Mouse (Mus musculus) midbrain, embryonic 11.5 days (tissue): ENCODE results near the gene B3gnt2. TPM values are rescaled to one million over a fixed set of nuclear protein-coding genes. Genes with fewer than 3 reads are reported as not detected.

Experiments
- ATAC-seq: fragments of 200-750 bp; cut with Nextera tagmentation; 2 replicates; pipeline ENCODE4 v1.8.0; 2017; ENCODE audit warnings: moderate TSS enrichment, moderate library complexity; ENCODE audit not compliant: low FRiP score
- DNase-seq: peaks from one replicate; pipeline ENCODE4 v3.0.0; 2015; ENCODE audit warnings: low spot score; ENCODE audit errors: missing footprints
- H3K27ac ChIP-seq: fragments of 300-500 bp; sonication (generic); 2 replicates; pipeline ENCODE4 v1.5.1; 2014; ENCODE audit warnings: low read depth, low read length
- H3K27me3 ChIP-seq: fragments of 300-500 bp; sonication (generic); 2 replicates; pipeline ENCODE4 v1.6.1; 2014; ENCODE audit warnings: mild to moderate bottlenecking, low read length, moderate library complexity, mixed read lengths; ENCODE audit not compliant: control insufficient read depth, insufficient read depth
- H3K36me3 ChIP-seq: fragments of 300-500 bp; sonication (generic); 2 replicates; pipeline ENCODE4 v1.6.1; 2014; ENCODE audit warnings: mild to moderate bottlenecking, low read length, moderate library complexity, mixed read lengths; ENCODE audit not compliant: control insufficient read depth, insufficient read depth
- H3K4me1 ChIP-seq: fragments of 300-500 bp; sonication (generic); 2 replicates; pipeline ENCODE4 v1.6.1; 2014; ENCODE audit warnings: low read length; ENCODE audit not compliant: control insufficient read depth, insufficient read depth
- H3K4me2 ChIP-seq: fragments of 300-500 bp; sonication (generic); 2 replicates; pipeline ENCODE4 v1.6.1; 2014; ENCODE audit warnings: mild to moderate bottlenecking, moderate library complexity
- H3K4me3 ChIP-seq: fragments of 300-500 bp; sonication (generic); 2 replicates; pipeline ENCODE4 v1.5.1; 2014; ENCODE audit warnings: low read depth, low read length
- H3K9ac ChIP-seq: fragments of 300-500 bp; sonication (generic); 2 replicates; pipeline ENCODE4 v1.6.1; 2014; ENCODE audit warnings: low read length
- H3K9me3 ChIP-seq: fragments of 300-500 bp; sonication (generic); 2 replicates; pipeline ENCODE4 v1.6.1; 2016; ENCODE audit warnings: low read length; ENCODE audit not compliant: control insufficient read depth
- WGBS: fragments of 180-500 bp; shearing (Covaris S2); extraction: QIAGEN DNeasy Blood & Tissue Kit; methylation state at CpG from one replicate; pipeline ENCODE4 v1.1.7; 2014; 5-methylcytosine and 5-hydroxymethylcytosine counted together
- polyA plus RNA-seq: library from polyadenylated mRNA; unstranded; fragments of >200 nt; fragmentation: Nextera tagmentation; extraction: Ambion mirVana; gene quantifications from 2 replicates; pipeline ENCODE4 v1.2.1, GENCODE M21; 2014

B3gnt2 gene
- polyA plus RNA-seq, 1 experiment from 2014 or later = 1.8 TPM

DNA sequence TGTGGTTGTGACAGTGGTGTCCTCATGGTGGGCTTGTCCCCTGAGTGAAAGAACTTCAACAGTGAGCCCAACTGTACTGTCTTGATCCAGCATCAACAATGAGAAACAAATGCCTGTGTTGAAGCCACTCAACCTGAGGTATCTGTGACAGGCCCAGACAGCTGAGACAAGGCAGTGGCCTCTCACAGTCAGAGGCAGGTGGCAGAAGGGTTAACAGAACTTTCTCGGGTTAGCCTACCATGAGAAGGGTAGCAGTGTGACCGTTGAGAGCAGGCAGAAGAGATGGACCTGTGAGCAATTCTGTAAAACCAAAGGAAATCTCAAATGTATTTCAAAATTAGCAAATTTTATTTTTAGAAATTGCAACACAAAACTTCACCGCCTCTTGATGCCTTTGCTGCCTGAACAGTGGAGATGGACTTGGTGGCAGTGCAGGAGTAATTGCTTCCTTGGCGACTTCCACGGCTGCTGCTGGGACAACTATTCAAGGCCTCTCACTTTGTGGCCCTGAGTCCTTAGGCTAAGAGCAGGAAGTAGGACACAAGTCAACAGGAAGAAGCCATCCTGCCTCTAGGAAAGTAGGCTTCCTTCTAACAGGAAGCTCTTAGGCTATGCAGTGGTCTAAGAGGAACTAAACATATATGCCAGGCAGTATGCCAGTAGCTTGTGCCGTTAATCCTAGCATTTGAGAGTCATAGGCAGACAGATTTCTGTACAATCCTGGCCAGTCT is 80.8 kb downstream of the B3gnt2 start:
- H3K9me3 ChIP-seq = no peaks in the 10 kb centered on the region
- no peak overlapping the region for H3K9ac ChIP-seq
- no peaks in the 10 kb centered on the region for H3K36me3 ChIP-seq
- H3K4me3 ChIP-seq = no peak overlapping the region
- 86% methylated on average over 6 of the region's 6 CpGs for WGBS
- DNase-seq = no peak
- no peak overlapping the region for H3K4me2 ChIP-seq
- H3K27me3 ChIP-seq = no peaks in the 10 kb centered on the region
- ATAC-seq = no peak
- no peak overlapping the region for H3K27ac ChIP-seq
- no peaks in the 10 kb centered on the region for H3K4me1 ChIP-seq

DNA sequence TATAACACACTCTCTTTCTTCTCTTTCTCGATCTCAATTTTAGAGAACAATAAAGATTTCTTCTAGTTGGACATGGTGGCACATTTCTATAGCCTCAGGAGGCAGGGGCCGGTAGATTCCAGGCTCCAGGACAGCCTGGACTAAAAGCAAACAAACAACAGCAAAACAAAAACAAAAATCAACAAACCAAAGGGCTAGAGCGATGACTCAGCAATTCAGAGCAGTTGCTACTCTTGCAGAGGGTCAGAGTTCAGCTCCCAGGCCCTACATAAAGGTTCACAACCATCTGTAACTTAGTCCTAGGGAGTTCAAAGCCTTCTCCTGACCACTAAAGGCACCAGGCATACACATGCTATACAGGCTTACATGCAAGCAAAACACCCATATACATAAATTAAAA is 82.2 kb downstream of the B3gnt2 start:
- DNase-seq (no peak), ATAC-seq (no peak)
- no peak overlapping the region for H3K4me2 ChIP-seq
- no peak overlapping the region for H3K4me3 ChIP-seq
- no peaks in the 10 kb centered on the region for H3K4me1 ChIP-seq
- H3K9ac ChIP-seq = no peak overlapping the region
- no peaks in the 10 kb centered on the region for H3K27me3 ChIP-seq
- 68% methylated on average over 3 of the region's 3 CpGs for WGBS
- H3K36me3 ChIP-seq = no peaks in the 10 kb centered on the region
- no peaks in the 10 kb centered on the region for H3K9me3 ChIP-seq
- H3K27ac ChIP-seq = no peak overlapping the region

DNA sequence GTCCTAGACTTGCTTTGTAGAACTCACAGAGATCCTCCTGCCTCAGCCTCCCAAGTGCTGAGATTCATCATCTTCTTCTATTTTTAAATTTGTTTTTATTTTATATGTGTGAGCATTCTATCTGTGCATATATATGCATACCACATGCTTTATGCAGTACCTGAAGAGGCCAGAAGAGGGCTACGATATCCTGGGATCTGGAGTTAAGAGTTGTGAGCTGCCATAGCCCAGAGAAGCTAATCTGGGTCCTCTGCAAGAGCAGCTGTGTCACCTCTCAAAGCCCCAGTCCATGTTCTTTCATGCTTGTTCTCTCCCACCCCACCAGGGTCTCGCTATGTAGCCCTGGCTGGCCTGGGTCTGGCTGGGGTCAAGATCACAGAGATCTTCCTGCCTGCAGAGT is 83.2 kb downstream of the B3gnt2 start:
- H3K4me2 ChIP-seq = no peak overlapping the region
- no peaks in the 10 kb centered on the region for H3K4me1 ChIP-seq
- H3K9ac ChIP-seq = no peak overlapping the region
- no peaks in the 10 kb centered on the region for H3K9me3 ChIP-seq
- DNase-seq = no peak
- ATAC-seq = no peak
- H3K36me3 ChIP-seq = no peaks in the 10 kb centered on the region
- no peak overlapping the region for H3K27ac ChIP-seq
- H3K27me3 ChIP-seq = no peaks in the 10 kb centered on the region
- 84% methylated on average over 2 of the region's 2 CpGs for WGBS
- H3K4me3 ChIP-seq = no peak overlapping the region

DNA sequence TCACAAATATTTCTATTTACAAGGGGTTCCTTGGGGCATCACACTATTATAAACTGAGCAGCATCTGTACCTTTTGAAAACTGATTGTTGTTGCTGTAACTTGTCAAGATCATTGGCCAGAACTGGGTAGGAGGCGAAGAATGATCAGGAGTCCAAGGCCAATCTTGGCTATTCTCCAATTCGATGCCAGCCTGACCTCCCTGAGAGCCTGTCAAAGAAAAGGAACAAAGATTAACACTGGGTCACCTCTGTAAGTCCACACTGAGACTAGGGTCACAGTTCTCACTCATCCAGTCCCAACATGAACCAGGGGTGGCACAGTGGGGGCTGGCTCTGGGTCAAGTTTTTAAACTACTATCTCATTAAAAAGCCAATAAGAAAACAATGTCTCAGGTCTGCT is 85.9 kb downstream of the B3gnt2 start:
- Histone ChIP-seq H3K36me3 (no peaks in the 10 kb centered on the region), H3K4me3 (no peak overlapping the region), H3K27ac (no peak overlapping the region), H3K9me3 (no peaks in the 10 kb centered on the region), H3K9ac (no peak overlapping the region), H3K27me3 (no peaks in the 10 kb centered on the region), H3K4me2 (no peak overlapping the region), H3K4me1 (no peaks in the 10 kb centered on the region)
- DNase-seq = no peak
- 89% methylated on average over 2 of the region's 2 CpGs for WGBS
- ATAC-seq = no peak

DNA sequence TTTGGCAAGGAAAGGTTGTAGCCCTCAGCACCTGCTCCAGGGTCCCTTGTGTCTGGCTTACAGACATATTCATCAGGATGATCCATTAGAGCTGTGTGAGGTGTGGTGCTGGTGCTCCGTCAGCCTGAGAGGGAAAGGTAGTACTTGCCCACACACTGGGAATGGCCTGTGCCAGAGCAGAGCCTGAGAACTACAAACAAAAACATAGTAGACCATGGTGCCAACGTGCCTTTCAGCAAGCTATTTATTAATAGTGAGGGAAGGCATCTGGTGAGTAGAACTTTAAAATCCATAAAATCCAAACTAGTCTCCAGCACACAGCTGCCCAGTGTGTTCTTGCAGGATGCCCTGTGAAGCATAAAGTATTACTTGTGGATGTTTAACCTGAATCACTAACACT is 94.5 kb downstream of the B3gnt2 start:
- H3K4me3 ChIP-seq = no peak overlapping the region
- H3K27ac ChIP-seq = no peak overlapping the region
- DNase-seq (no peak), ATAC-seq (no peak)
- no peaks in the 10 kb centered on the region for H3K9me3 ChIP-seq
- H3K9ac ChIP-seq = no peak overlapping the region
- H3K36me3 ChIP-seq = no peaks in the 10 kb centered on the region
- WGBS = 72% methylated on average over 2 of the region's 2 CpGs
- no peaks in the 10 kb centered on the region for H3K4me1 ChIP-seq
- no peak overlapping the region for H3K4me2 ChIP-seq
- no peaks in the 10 kb centered on the region for H3K27me3 ChIP-seq

DNA sequence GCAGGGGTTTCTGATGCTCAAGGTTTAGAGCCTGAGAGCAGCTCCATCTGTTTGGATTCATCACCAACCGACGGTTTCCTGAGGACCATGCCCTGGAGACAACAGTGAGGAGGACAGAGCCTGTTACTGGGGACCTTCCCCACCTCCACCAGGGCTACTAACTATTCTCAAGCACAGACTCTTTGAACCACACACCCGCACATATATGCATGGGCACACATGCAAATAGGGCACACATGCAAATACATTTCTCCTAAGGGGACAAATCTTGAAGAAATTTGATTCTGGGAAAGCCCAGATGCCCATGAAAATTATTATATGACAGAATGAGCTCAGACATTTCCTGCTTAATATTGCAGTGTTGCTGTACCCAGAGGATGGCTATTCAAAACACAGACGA is 95.3 kb downstream of the B3gnt2 start:
- ATAC-seq = no peak
- Histone ChIP-seq H3K27ac (no peak overlapping the region), H3K4me1 (no peaks in the 10 kb centered on the region), H3K36me3 (no peaks in the 10 kb centered on the region), H3K9ac (no peak overlapping the region), H3K27me3 (no peaks in the 10 kb centered on the region), H3K9me3 (no peaks in the 10 kb centered on the region), H3K4me3 (no peak overlapping the region), H3K4me2 (no peak overlapping the region)
- WGBS = 88% methylated on average over 4 of the region's 4 CpGs
- no peak for DNase-seq

DNA sequence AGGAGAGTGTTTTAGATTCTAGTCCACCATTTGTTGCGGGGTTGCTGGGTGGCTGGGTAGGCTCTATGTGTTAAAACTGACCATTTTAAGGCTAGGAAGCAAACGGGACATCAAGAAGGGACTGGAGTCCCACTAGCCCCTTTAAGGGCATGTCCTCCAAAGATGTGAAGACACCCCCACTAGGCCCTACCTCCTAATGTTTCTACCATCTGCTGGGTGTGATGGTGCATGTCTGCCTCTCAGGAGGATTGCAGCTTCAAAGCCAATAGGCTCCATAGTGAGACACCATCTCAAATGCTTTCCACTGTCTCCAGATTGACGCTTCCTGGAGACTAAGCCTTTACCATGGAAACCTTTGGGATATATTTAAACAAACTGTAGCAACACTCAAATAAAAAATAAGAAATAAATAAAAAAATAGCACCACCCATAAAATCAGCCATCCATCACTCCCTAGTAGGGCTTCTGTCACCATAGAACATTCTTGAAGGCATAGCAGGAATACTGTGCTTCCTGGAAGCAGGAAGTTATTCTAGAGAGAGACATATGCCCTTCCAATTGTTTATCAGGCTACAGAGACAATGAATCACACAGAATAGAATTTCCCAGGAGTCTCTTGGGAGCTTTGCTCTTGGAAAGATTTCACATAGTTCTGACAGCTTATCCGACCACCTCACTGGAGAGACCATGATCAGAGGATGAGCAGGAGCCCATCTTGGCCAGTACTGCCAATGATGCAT is 97.0 kb downstream of the B3gnt2 start:
- no peak for DNase-seq
- no peak overlapping the region for H3K9ac ChIP-seq
- 78% methylated on average over 4 of the region's 4 CpGs for WGBS

DNA sequence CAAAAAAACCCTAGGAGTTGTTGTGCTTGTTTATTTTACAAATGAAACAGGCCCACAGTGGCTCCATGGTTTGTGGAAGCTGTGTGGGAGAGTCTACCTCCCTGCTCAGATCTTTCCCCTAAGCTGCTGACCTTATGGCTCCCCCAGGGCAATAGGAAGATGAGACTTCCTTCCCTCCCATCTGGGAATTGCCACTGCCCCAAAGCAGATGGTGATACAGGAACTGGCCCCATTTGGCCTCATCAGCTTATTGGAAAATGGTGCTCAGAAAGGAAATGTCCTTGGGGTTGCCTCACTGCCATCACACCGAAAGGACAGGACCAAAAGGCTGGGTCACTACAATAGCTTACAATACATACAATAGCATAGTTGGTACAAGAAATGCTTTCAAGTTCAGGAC is 97.7 kb downstream of the B3gnt2 start:
- H3K9me3 ChIP-seq = no peaks in the 10 kb centered on the region
- no peak overlapping the region for H3K4me3 ChIP-seq
- 73% methylated on average over 1 of the region's 1 CpGs for WGBS
- H3K27ac ChIP-seq = no peak overlapping the region
- H3K27me3 ChIP-seq = no peaks in the 10 kb centered on the region
- no peaks in the 10 kb centered on the region for H3K4me1 ChIP-seq
- ATAC-seq (no peak), DNase-seq (no peak)
- no peaks in the 10 kb centered on the region for H3K36me3 ChIP-seq
- H3K4me2 ChIP-seq = no peak overlapping the region
- no peak overlapping the region for H3K9ac ChIP-seq

More for the DNA sequence above, 97.0 kb downstream of the B3gnt2 start:
- ATAC-seq = no peak
- H3K4me2 ChIP-seq = no peak overlapping the region
- no peaks in the 10 kb centered on the region for H3K27me3 ChIP-seq
- H3K4me3 ChIP-seq = no peak overlapping the region
- H3K4me1 ChIP-seq = no peaks in the 10 kb centered on the region
- no peak overlapping the region for H3K27ac ChIP-seq
- no peaks in the 10 kb centered on the region for H3K36me3 ChIP-seq
- H3K9me3 ChIP-seq = no peaks in the 10 kb centered on the region

DNA sequence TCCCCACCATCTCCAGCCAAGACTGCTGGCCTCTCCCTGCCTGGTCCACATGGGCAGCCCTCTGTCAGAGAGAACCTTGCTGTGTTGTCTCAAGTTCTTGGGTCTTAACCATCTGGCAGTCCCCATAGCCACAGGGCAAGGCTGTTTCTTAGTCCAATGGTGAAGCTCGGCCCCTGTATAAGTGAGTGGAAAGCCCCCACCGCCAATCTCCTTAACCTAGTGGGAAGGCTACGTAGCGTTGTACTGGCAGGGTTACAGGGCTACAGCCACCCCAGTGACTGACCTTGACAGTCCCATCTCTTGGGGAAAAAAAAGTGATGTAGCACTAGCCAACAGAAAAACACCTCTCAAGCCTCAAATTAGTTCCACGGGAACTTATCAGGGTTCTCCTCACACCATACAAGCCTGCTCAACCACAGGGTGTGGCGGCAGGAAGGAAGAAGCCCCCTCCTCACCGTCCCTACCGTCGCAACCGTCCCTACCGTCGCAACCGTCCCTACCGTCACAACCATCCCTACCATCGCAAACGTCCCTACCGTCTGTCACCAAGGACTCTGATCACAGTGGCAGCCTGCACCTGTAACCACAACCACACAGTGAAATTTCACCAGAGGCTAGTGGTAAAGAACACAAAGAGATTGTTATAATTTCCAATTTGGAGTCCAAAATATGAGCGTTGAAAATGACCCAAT is 98.4 kb downstream of the B3gnt2 start:
- 89% methylated on average over 18 of the region's 18 CpGs for WGBS
- H3K4me1 ChIP-seq = no peaks in the 10 kb centered on the region
- no peaks in the 10 kb centered on the region for H3K27me3 ChIP-seq
- H3K9ac ChIP-seq = no peak overlapping the region
- DNase-seq (no peak), ATAC-seq (no peak)
- H3K36me3 ChIP-seq = no peaks in the 10 kb centered on the region
- H3K27ac ChIP-seq = no peak overlapping the region
- H3K4me2 ChIP-seq = no peak overlapping the region
- no peaks in the 10 kb centered on the region for H3K9me3 ChIP-seq
- no peak overlapping the region for H3K4me3 ChIP-seq
